Mouse (Mus musculus): ENCODE data around the gene Erc2. TPM values are rescaled to one million over a fixed set of nuclear protein-coding genes. Genes with fewer than 3 reads are reported as not detected.
"Not testable (repeated sequence)": the region's sequence is repeated elsewhere in the genome, so short reads cannot be mapped to it uniquely, and the experiment has no call there.

Gene Erc2
- polyA plus RNA-seq (2014; fragmentation: Nextera tagmentation; extraction: Ambion mirVana), result 12.4 and 12.7 TPM in 2 replicates

- H3K36me3 ChIP-seq (ENCODE audit: control insufficient read depth, insufficient read depth, low read length), result no peaks in the 10 kb centered on the region
- H3K4me3 ChIP-seq (ENCODE audit: low read depth, low read length), result peak within 1 kb of the TSS; percentile 68
- H3K9ac ChIP-seq (ENCODE audit: low read length), result peak within 1 kb of the TSS; percentile 81
- peak within 1 kb of the TSS; percentile 90 for H3K4me2 ChIP-seq (ENCODE audit: low read depth, low read length, severe bottlenecking)
- H3K4me1 ChIP-seq (replicated peaks; ENCODE audit: control insufficient read depth, insufficient read depth, low read length), result no peaks in the 10 kb centered on the region
- DNase-seq (ENCODE audit: low spot score), result peak; percentile 91
- ATAC-seq (replicated peaks; ENCODE audit: low FRiP score), result peak; percentile 95
- WGBS, result under 1% methylated on average over 56 of the region's 78 CpGs
- H3K9me3 ChIP-seq (ENCODE audit: control insufficient read depth, low read length), result no peaks in the 10 kb centered on the region
- H3K27me3 ChIP-seq (ENCODE audit: control insufficient read depth, insufficient read depth, low read length), result no peaks in the 10 kb centered on the region
- H3K27ac ChIP-seq (ENCODE audit: low read depth, low read length), result peak within 1 kb of the TSS; percentile 31; the same call in 1 of the 2 replicates
Observed at GRCm38 (mm10) chr14:27622176-27622922, at the start of gene Erc2. Gene Erc2 (plus strand): TSS chr14:27622428.

DNA sequence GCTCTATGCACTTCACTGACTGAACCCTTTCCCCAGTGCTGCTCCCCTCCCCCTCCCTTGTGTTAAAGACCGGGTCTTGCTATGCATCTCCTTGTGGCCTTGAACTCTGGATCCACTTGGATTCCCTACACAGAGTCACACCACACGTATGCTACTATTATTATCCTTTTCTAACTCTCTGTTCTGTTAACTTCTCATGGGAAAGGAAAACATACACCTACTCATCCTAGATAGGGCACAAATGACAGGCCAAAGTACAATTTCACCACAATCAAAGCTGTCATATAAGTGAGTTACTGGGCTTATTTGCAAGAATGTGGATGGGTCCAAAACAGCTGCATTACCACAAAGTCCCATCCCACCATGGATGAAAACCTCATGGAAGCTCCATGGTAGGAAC is 43.8 kb upstream of the Erc2 start:
- no peak overlapping the region for H3K4me3 ChIP-seq (ENCODE audit: low read depth, low read length)
- H3K9ac ChIP-seq (ENCODE audit: low read length), result no peak overlapping the region
- H3K27me3 ChIP-seq (ENCODE audit: control insufficient read depth, insufficient read depth, low read length), result no peaks in the 10 kb centered on the region
- ATAC-seq (replicated peaks; ENCODE audit: low FRiP score) (no peak), DNase-seq (ENCODE audit: low spot score) (no peak)
- no peaks in the 10 kb centered on the region for H3K36me3 ChIP-seq (ENCODE audit: control insufficient read depth, insufficient read depth, low read length)
- 91% methylated on average over 2 of the region's 2 CpGs for WGBS
- H3K27ac ChIP-seq (ENCODE audit: low read depth, low read length), result no peak overlapping the region
- no peaks in the 10 kb centered on the region for H3K4me1 ChIP-seq (replicated peaks; ENCODE audit: control insufficient read depth, insufficient read depth, low read length)
- H3K4me2 ChIP-seq (ENCODE audit: low read depth, low read length, severe bottlenecking), result no peak overlapping the region
- no peaks in the 10 kb centered on the region for H3K9me3 ChIP-seq (ENCODE audit: control insufficient read depth, low read length)

- H3K36me3 ChIP-seq (ENCODE audit: control insufficient read depth, insufficient read depth, low read length); H3K4me2 ChIP-seq (ENCODE audit: low read depth, low read length, severe bottlenecking); H3K9me3 ChIP-seq (ENCODE audit: control insufficient read depth, low read length); H3K27me3 ChIP-seq (ENCODE audit: control insufficient read depth, insufficient read depth, low read length); H3K4me1 ChIP-seq (replicated peaks; ENCODE audit: control insufficient read depth, insufficient read depth, low read length); DNase-seq (ENCODE audit: low spot score); ATAC-seq (replicated peaks; ENCODE audit: low FRiP score); H3K9ac ChIP-seq (ENCODE audit: low read length); H3K4me3 ChIP-seq (ENCODE audit: low read depth, low read length); H3K27ac ChIP-seq (ENCODE audit: low read depth, low read length): not testable (repeated sequence)
Observed at GRCm38 (mm10) chr14:27589616-27590015, 32.6 kb upstream of the Erc2 start.

- no peaks in the 10 kb centered on the region for H3K4me1 ChIP-seq (replicated peaks; ENCODE audit: control insufficient read depth, insufficient read depth, low read length)
- WGBS, result 86% methylated on average over 7 of the region's 7 CpGs
Observed at GRCm38 (mm10) chr14:27592163-27592562, 30.1 kb upstream of the Erc2 start.

DNA sequence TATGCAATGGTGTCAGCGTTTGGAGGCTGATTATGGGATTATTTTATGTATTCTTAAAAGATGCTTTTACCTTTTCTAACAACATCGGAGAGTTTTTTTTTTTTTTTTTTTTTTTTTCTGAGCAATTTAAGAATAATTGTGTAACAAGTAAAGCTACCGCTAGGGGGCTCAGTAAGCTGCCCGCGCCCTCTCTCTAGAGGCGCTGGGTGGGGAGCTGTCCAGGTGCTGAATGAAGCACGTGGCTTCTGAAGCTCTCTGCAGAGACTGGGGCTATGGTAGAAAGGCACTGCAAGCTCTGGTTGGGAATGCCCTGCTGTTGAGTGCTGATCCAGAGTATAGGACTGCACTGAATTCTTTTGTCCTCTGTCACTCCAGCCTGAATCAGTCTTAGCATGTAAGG is 26.0 kb upstream of the Erc2 start:
- Histone ChIP-seq H3K4me2 (ENCODE audit: low read depth, low read length, severe bottlenecking) (no peak overlapping the region), H3K27ac (ENCODE audit: low read depth, low read length) (no peak overlapping the region), H3K9ac (ENCODE audit: low read length) (no peak overlapping the region), H3K4me1 (replicated peaks; ENCODE audit: control insufficient read depth, insufficient read depth, low read length) (no peaks in the 10 kb centered on the region), H3K36me3 (ENCODE audit: control insufficient read depth, insufficient read depth, low read length) (no peaks in the 10 kb centered on the region), H3K4me3 (ENCODE audit: low read depth, low read length) (no peak overlapping the region), H3K27me3 (ENCODE audit: control insufficient read depth, insufficient read depth, low read length) (no peaks in the 10 kb centered on the region), H3K9me3 (ENCODE audit: control insufficient read depth, low read length) (no peaks in the 10 kb centered on the region; the same call in 1 of the 2 replicates)
- DNase-seq (ENCODE audit: low spot score) (peak; percentile 89), ATAC-seq (replicated peaks; ENCODE audit: low FRiP score) (peak; percentile 56; the same call in 1 of the 2 replicates)
- WGBS, result 5% methylated on average over 7 of the region's 7 CpGs

More at GRCm38 (mm10) chr14:27592163-27592562, 30.1 kb upstream of the Erc2 start:
- Histone ChIP-seq H3K9ac (ENCODE audit: low read length) (no peak overlapping the region), H3K27me3 (ENCODE audit: control insufficient read depth, insufficient read depth, low read length) (no peaks in the 10 kb centered on the region), H3K36me3 (ENCODE audit: control insufficient read depth, insufficient read depth, low read length) (no peaks in the 10 kb centered on the region), H3K9me3 (ENCODE audit: control insufficient read depth, low read length) (no peaks in the 10 kb centered on the region; the same call in 1 of the 2 replicates), H3K27ac (ENCODE audit: low read depth, low read length) (no peak overlapping the region), H3K4me3 (ENCODE audit: low read depth, low read length) (no peak overlapping the region), H3K4me2 (ENCODE audit: low read depth, low read length, severe bottlenecking) (no peak overlapping the region)
- no peak for ATAC-seq (replicated peaks; ENCODE audit: low FRiP score)
- no peak for DNase-seq (ENCODE audit: low spot score)

- ATAC-seq (replicated peaks; ENCODE audit: low FRiP score) (no peak), DNase-seq (ENCODE audit: low spot score) (no peak)
- no peaks in the 10 kb centered on the region for H3K9me3 ChIP-seq (ENCODE audit: control insufficient read depth, low read length)
- H3K36me3 ChIP-seq (ENCODE audit: control insufficient read depth, insufficient read depth, low read length), result no peaks in the 10 kb centered on the region
- H3K4me3 ChIP-seq (ENCODE audit: low read depth, low read length), result no peak overlapping the region
- no peak overlapping the region for H3K4me2 ChIP-seq (ENCODE audit: low read depth, low read length, severe bottlenecking)
- H3K27ac ChIP-seq (ENCODE audit: low read depth, low read length), result no peak overlapping the region
- H3K4me1 ChIP-seq (replicated peaks; ENCODE audit: control insufficient read depth, insufficient read depth, low read length), result no peaks in the 10 kb centered on the region
- no peaks in the 10 kb centered on the region for H3K27me3 ChIP-seq (ENCODE audit: control insufficient read depth, insufficient read depth, low read length)
- 84% methylated on average over 13 of the region's 13 CpGs for WGBS
- no peak overlapping the region for H3K9ac ChIP-seq (ENCODE audit: low read length)
Observed at GRCm38 (mm10) chr14:27602136-27602535, 20.1 kb upstream of the Erc2 start.

DNA sequence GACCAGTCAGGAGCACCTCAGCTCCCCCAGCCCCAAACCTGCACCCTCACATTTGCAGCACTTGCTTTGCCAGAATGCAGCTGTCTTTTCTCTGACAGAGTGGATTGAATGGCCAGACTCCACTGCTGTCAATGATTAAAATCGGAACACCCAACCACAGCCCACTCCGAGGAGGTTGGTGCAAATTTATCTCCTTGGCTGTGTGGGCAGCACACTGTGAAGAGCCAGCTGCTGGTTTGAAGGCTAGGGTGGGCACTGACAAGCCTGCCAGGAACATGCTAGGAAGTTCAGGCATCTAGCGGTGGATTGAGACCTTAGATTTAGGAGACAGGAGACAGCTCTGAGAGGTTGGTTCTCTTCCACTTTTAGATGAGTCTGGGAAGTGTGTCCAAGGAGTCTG is 14.8 kb upstream of the Erc2 start:
- Histone ChIP-seq H3K4me3 (ENCODE audit: low read depth, low read length) (no peak overlapping the region), H3K4me2 (ENCODE audit: low read depth, low read length, severe bottlenecking) (no peak overlapping the region), H3K27ac (ENCODE audit: low read depth, low read length) (no peak overlapping the region), H3K9me3 (ENCODE audit: control insufficient read depth, low read length) (no peaks in the 10 kb centered on the region), H3K27me3 (ENCODE audit: control insufficient read depth, insufficient read depth, low read length) (no peaks in the 10 kb centered on the region), H3K9ac (ENCODE audit: low read length) (no peak overlapping the region), H3K36me3 (ENCODE audit: control insufficient read depth, insufficient read depth, low read length) (no peaks in the 10 kb centered on the region), H3K4me1 (replicated peaks; ENCODE audit: control insufficient read depth, insufficient read depth, low read length) (no peaks in the 10 kb centered on the region)
- no peak for DNase-seq (ENCODE audit: low spot score)
- WGBS, result 91% methylated on average over 3 of the region's 3 CpGs
- ATAC-seq (replicated peaks; ENCODE audit: low FRiP score), result no peak

DNA sequence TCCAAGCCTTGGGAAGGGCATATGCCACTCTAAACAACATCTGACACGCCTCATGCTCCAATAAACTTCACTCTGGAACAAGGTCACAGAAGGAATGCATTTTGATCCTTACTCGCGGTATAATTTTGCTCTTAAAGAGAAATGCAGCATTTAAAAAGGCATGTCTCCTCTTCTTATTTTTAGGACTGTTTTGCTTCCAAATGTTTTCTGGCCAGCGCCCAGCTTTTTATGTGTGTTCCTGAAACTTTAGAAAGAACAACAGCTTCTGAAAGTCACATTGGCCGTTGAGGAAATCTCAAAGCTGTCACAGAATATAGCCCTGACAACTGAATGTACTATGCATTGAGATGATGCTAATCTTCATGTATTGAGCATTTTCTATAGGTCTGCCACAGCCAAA is 8.5 kb upstream of the Erc2 start:
- Histone ChIP-seq H3K9me3 (ENCODE audit: control insufficient read depth, low read length) (no peaks in the 10 kb centered on the region), H3K4me3 (ENCODE audit: low read depth, low read length) (no peak overlapping the region), H3K9ac (ENCODE audit: low read length) (no peak overlapping the region), H3K4me1 (replicated peaks; ENCODE audit: control insufficient read depth, insufficient read depth, low read length) (no peaks in the 10 kb centered on the region), H3K4me2 (ENCODE audit: low read depth, low read length, severe bottlenecking) (no peak overlapping the region), H3K27me3 (ENCODE audit: control insufficient read depth, insufficient read depth, low read length) (no peaks in the 10 kb centered on the region), H3K36me3 (ENCODE audit: control insufficient read depth, insufficient read depth, low read length) (no peaks in the 10 kb centered on the region), H3K27ac (ENCODE audit: low read depth, low read length) (no peak overlapping the region)
- DNase-seq (ENCODE audit: low spot score) (no peak), ATAC-seq (replicated peaks; ENCODE audit: low FRiP score) (no peak)
- WGBS, result 82% methylated on average over 5 of the region's 5 CpGs

GRCm38 (mm10) chr14:27617286-27617685 is 4.9 kb upstream of the Erc2 start:
- no peaks in the 10 kb centered on the region for H3K9me3 ChIP-seq (ENCODE audit: control insufficient read depth, low read length)
- no peaks in the 10 kb centered on the region for H3K4me1 ChIP-seq (replicated peaks; ENCODE audit: control insufficient read depth, insufficient read depth, low read length)
- DNase-seq (ENCODE audit: low spot score) (no peak), ATAC-seq (replicated peaks; ENCODE audit: low FRiP score) (no peak)
- H3K27ac ChIP-seq (ENCODE audit: low read depth, low read length), result no peak overlapping the region
- no peaks in the 10 kb centered on the region for H3K36me3 ChIP-seq (ENCODE audit: control insufficient read depth, insufficient read depth, low read length)
- 90% methylated on average over 3 of the region's 3 CpGs for WGBS
- H3K9ac ChIP-seq (ENCODE audit: low read length), result no peak overlapping the region
- no peak overlapping the region for H3K4me3 ChIP-seq (ENCODE audit: low read depth, low read length)
- no peak overlapping the region for H3K4me2 ChIP-seq (ENCODE audit: low read depth, low read length, severe bottlenecking)
- no peaks in the 10 kb centered on the region for H3K27me3 ChIP-seq (ENCODE audit: control insufficient read depth, insufficient read depth, low read length)
